Mouse (Mus musculus) megakaryocyte, embryonic 14.5 days (primary cell): ENCODE measurements around the gene 0610010K14Rik.

Source experiments
- FLI1 ChIP-seq: IDR thresholded peaks from 2 replicates; pipeline ENCODE4 v1.6.1; 2012; ENCODE audit warnings: low read length, inconsistent platforms, mixed read lengths
- GATA1 ChIP-seq: IDR thresholded peaks from 3 replicates; pipeline ENCODE4 v1.6.1; 2012; ENCODE audit warnings: mixed read lengths, low read length, inconsistent platforms, borderline replicate concordance

GRCm38 (mm10) chr11:70213736-70214135 lies 24.0 kb downstream of the 0610010K14Rik start:
- no peak for TF ChIP-seq GATA1
- TF ChIP-seq FLI1, result no peak
